Mouse (Mus musculus) hindbrain, postnatal 0 days (tissue): Measurements from ENCODE around the gene Rbms2. TPM values are rescaled to one million over a fixed set of nuclear protein-coding genes. Genes with fewer than 3 reads are reported as not detected.
"Not testable (repeated sequence)": the region's sequence is repeated elsewhere in the genome, so short reads cannot be mapped to it uniquely, and the experiment has no call there.

ENCODE experiments used
- ATAC-seq: fragments of 200-750 bp; cut with Nextera tagmentation; 2 replicates; pipeline ENCODE4 v1.8.0; 2017; ENCODE audit warnings: mild to moderate bottlenecking, moderate TSS enrichment, moderate library complexity
- DNase-seq: peaks from one replicate; pipeline ENCODE4 v3.0.0-alpha.2; 2015; ENCODE audit warnings: low spot score
- H3K27ac ChIP-seq: fragments of 300-500 bp; sonication (generic); 2 replicates; pipeline ENCODE4 v1.5.1; 2014; ENCODE audit warnings: mild to moderate bottlenecking
- H3K27me3 ChIP-seq: fragments of 300-500 bp; sonication (generic); 2 replicates; pipeline ENCODE4 v1.6.1; 2014; ENCODE audit warnings: low read length, mixed read lengths; ENCODE audit not compliant: insufficient read depth
- H3K36me3 ChIP-seq: fragments of 300-500 bp; sonication (generic); 2 replicates; pipeline ENCODE4 v1.6.1; 2014; ENCODE audit warnings: low read length, mixed read lengths; ENCODE audit not compliant: insufficient read depth
- H3K4me1 ChIP-seq: fragments of 300-500 bp; sonication (generic); 2 replicates; pipeline ENCODE4 v1.6.1; 2014; ENCODE audit warnings: antibody characterized with exemption, low read length, mixed read lengths; ENCODE audit not compliant: insufficient read depth
- H3K4me2 ChIP-seq: fragments of 300-500 bp; sonication (generic); 2 replicates; pipeline ENCODE4 v1.6.1; 2014; ENCODE audit warnings: low read depth, mild to moderate bottlenecking, low read length, moderate library complexity, mixed read lengths
- H3K4me3 ChIP-seq: fragments of 300-500 bp; sonication (generic); 2 replicates; pipeline ENCODE4 v1.5.1; 2014; ENCODE audit warnings: low read length
- H3K9ac ChIP-seq: fragments of 300-500 bp; sonication (generic); replicated peaks from 2 replicates; pipeline ENCODE4 v1.6.1; 2014; ENCODE audit warnings: mild to moderate bottlenecking, low read length, moderate library complexity, mixed read lengths
- H3K9me3 ChIP-seq: fragments of 300-500 bp; sonication (generic); 2 replicates; pipeline ENCODE4 v1.6.1; 2016; ENCODE audit warnings: low read length, mixed read lengths
- CTCF ChIP-seq: IDR thresholded peaks from 2 replicates; pipeline ENCODE4 v1.5.1; 2016; ENCODE audit warnings: antibody characterized with exemption, control low read depth, low read depth
- WGBS: fragments of 180-500 bp; shearing (Covaris S2); extraction: QIAGEN DNeasy Blood & Tissue Kit; methylation state at CpG from one replicate; pipeline ENCODE4 v1.1.7; 2014; 5-methylcytosine and 5-hydroxymethylcytosine counted together
- polyA plus RNA-seq: library from polyadenylated mRNA; unstranded; fragments of >200 nt; fragmentation: Nextera tagmentation; extraction: Ambion mirVana; gene quantifications from 2 replicates; pipeline ENCODE4 v1.2.1, GENCODE M21; 2015
- total RNA-seq: library from RNA; depleted of rRNA; stranded (reverse); fragments of >200 nt; gene quantifications from 2 replicates; pipeline ENCODE4 v1.2.3, GENCODE M21; 2014

Rbms2 gene
- total and polyA plus RNA-seq, 2 experiments from 2014 or later, result 7.3 to 13.2 TPM

DNA sequence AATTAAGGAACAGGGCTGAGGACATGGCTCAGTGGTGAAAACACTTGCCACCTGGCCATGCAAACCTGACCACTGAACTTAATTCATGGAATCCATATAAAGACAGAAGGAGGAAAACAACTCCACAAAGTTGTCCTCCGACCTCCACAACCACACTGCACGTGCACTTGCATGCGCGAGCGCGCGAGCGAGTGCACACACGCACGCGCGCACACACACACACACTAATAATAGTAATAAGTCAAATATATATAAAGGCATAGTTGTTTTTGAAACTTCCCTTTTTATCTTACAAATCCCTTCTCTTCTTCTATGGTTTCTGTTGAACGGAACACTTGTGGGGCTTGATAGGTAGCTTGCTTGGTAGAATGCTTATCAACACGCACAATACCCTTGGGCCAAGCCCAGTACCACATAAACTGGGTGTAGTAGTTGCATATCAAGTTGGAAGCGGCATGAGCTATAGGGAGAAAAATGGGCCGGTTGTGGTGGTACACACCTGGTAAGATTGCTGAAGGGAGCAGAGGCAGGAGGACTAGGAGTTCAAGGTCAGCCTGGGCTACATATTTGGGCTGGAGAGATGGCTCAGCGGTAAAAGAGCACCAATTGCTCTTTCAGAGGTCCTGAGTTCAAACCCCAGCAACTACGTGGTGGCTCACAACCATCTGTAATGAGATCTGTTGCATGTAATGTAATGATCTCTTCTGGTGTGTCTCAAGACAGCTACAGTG lies 38.5 kb upstream of the Rbms2 start:
- no peak overlapping the region for H3K4me2 ChIP-seq
- H3K9ac ChIP-seq, result no peak overlapping the region
- no peaks in the 10 kb centered on the region for H3K36me3 ChIP-seq
- no peak for TF ChIP-seq CTCF
- no peaks in the 10 kb centered on the region for H3K4me1 ChIP-seq
- DNase-seq (no peak), ATAC-seq (no peak)
- 93% methylated on average over 18 of the region's 18 CpGs for WGBS
- H3K27ac ChIP-seq, result no peak overlapping the region
- no peak overlapping the region for H3K4me3 ChIP-seq
- no peaks in the 10 kb centered on the region for H3K9me3 ChIP-seq
- no peaks in the 10 kb centered on the region for H3K27me3 ChIP-seq

DNA sequence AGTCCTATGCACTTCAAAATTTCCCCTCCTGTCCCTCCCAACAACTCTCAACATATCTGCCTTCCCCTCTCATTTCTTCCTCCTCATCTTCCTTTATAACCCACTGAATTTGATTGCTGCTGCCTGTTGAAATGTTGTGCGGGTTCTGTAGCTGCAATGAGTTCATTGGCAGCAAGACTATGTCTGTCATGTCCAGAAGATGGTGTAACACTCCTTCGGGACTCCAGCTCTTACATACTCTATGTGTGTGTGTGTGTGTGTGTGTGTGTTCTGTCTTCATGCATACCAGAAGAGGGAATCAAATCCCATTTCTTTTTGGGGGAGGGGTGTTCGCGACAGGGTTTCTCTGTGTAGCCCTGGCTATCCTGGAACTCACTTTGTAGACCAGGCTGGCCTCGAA lies 34.9 kb upstream of the Rbms2 start:
- no peaks in the 10 kb centered on the region for H3K27me3 ChIP-seq
- H3K4me1 ChIP-seq, result peaks cover 5% of the 10 kb centered on the region; the same call in 1 of the 2 replicates
- H3K27ac ChIP-seq, result no peak overlapping the region
- TF ChIP-seq CTCF, result peak; percentile 2; the same call in 1 of the 2 replicates
- H3K4me2 ChIP-seq, result no peak overlapping the region
- no peak overlapping the region for H3K4me3 ChIP-seq
- DNase-seq (no peak), ATAC-seq (no peak)
- 82% methylated on average over 5 of the region's 5 CpGs for WGBS
- no peak overlapping the region for H3K9ac ChIP-seq
- no peaks in the 10 kb centered on the region for H3K36me3 ChIP-seq
- H3K9me3 ChIP-seq, result no peaks in the 10 kb centered on the region

DNA sequence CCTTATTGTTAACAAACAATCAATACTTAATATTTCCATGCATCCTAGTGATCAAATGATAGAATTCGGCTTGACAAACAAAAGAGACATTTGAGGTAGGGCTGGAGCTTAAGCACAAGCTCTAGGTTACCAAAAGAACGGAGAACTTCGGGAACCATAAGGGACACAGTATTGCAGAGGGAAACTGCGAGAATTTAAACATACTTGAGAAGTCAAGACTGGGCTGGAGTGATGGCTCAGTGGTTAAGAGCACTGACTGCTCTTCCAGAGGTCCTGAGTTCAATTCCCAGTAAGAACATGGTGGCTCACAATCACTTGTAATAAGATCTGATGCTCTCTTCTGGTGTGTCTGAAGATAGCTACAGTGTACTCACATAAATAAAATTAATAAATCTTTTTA lies 34.0 kb upstream of the Rbms2 start:
- DNase-seq, H3K27me3 ChIP-seq, H3K27ac ChIP-seq, H3K9ac ChIP-seq, H3K4me3 ChIP-seq, H3K36me3 ChIP-seq, H3K4me1 ChIP-seq, H3K4me2 ChIP-seq, ATAC-seq, H3K9me3 ChIP-seq: not testable (repeated sequence)
- 93% methylated on average over 4 of the region's 4 CpGs for WGBS

DNA sequence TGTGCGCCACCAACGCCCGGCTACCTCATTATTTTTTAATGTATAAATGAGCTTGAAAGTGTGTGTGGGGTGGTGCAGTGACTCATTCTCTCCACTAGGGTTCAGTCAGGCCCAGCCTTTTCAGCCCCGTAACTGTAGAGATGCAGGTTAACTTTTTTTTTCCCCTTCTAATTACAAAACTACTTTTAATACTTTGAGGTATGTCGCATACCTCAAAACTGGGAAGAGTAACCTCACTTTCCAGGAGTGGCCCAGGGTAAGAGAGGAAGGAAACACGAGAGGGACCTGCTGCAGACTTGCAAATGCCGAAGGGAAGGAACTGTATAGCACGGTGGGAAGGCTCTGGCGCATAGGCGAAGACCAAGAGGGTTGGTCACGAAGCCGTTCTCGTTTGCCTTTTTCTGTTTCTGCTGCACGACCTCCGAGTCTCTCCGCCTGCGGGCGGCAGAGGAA lies 32.8 kb upstream of the Rbms2 start:
- peak; percentile 70 for DNase-seq
- peak overlapping the region; percentile 37; the same call in 1 of the 2 replicates for H3K9ac ChIP-seq
- H3K4me3 ChIP-seq, result peak overlapping the region; percentile 25
- peak overlapping the region; percentile 56; the same call in 1 of the 2 replicates for H3K27ac ChIP-seq
- H3K27me3 ChIP-seq, result no peaks in the 10 kb centered on the region
- WGBS, result under 1% methylated on average over 18 of the region's 18 CpGs
- H3K9me3 ChIP-seq, result no peaks in the 10 kb centered on the region
- H3K4me2 ChIP-seq, result peak overlapping the region; percentile 53
- no peaks in the 10 kb centered on the region for H3K36me3 ChIP-seq
- TF ChIP-seq CTCF, result peak; percentile 78
- ATAC-seq, result peak; percentile 35; the same call in 1 of the 2 replicates
- peaks cover 5% of the 10 kb centered on the region; the same call in 1 of the 2 replicates for H3K4me1 ChIP-seq

DNA sequence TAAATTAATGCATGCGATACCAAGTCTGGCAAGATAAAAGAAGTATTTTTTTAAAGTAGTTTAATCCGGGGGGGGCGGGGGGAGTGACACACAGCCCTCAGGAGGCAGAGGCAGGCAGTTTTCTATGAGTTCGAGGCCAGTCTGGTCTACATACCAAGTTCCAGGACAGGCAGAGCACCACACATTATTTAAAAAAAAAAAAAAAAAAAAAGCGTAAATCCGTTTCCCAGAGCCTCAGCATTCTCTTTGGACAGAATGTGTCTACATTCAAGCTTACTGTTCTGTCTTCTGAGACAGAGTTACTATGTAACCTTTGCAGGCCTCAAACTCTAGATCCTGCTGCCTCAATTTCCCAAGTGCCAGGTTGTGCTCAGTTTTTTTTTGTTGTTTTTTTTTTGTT lies 32.1 kb upstream of the Rbms2 start:
- peaks cover 5% of the 10 kb centered on the region; the same call in 1 of the 2 replicates for H3K4me1 ChIP-seq
- no peak; the same call in 1 of the 2 replicates for ATAC-seq
- H3K4me3 ChIP-seq, result peak overlapping the region; percentile 52
- peak overlapping the region; percentile 60 for H3K27ac ChIP-seq
- no peak for TF ChIP-seq CTCF
- no peaks in the 10 kb centered on the region for H3K27me3 ChIP-seq
- H3K9me3 ChIP-seq, result no peaks in the 10 kb centered on the region
- no peaks in the 10 kb centered on the region for H3K36me3 ChIP-seq
- DNase-seq, result no peak
- peak overlapping the region; percentile 90 for H3K4me2 ChIP-seq
- WGBS, result 53% methylated on average over 6 of the region's 6 CpGs
- H3K9ac ChIP-seq, result peak overlapping the region; percentile 63; the same call in 1 of the 2 replicates

DNA sequence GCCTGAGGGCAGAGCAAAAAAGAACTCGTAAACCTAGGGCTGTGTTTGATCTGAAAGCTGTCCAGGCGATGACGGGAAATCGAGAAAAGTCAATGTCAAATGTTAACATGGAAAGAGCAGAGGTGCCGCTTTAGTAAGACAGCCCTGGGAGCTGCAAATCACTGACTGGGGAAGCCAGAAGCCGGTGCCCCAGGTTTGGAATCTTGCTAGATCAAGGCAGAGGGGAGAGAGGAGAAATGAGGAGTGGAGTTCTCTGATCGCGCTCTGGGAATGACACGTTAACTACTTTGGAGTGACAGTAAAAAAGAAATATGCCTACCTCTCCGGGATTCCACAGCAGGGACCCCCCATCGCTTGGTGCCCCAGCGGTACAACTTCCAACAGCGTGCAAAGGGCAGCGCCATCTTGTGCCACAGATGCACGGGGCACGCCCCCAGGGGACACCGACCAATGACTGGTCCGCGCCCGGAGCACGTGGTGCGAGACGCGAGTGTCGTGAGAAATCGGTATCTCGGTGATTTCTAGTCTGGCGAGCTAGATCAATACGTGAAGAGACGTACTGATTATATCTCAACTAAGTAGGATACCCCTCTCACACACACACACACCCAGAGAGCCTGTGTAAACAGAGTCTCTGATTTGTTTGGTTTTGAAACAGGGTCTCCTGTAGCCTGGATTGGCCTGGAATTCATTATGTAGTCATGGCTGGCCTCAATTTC lies 31.5 kb upstream of the Rbms2 start, which contains the start of gene Spryd4:
Gene Spryd4, minus strand, starts transcription at position 418 of the 719 bp plus-strand sequence.
- no peaks in the 10 kb centered on the region for H3K36me3 ChIP-seq
- peak within 1 kb of the TSS; percentile 90 for H3K4me2 ChIP-seq
- TF ChIP-seq CTCF, result peak; percentile 59
- no peaks in the 10 kb centered on the region for H3K9me3 ChIP-seq
- peak within 1 kb of the TSS; percentile 52 for H3K4me3 ChIP-seq
- peak within 1 kb of the TSS; percentile 60 for H3K27ac ChIP-seq
- under 1% methylated on average over 30 of the region's 30 CpGs for WGBS
- H3K4me1 ChIP-seq, result peaks cover 5% of the 10 kb centered on the region; the same call in 1 of the 2 replicates
- DNase-seq, result peak; percentile 98
- H3K9ac ChIP-seq, result peak within 1 kb of the TSS; percentile 63
- no peaks in the 10 kb centered on the region for H3K27me3 ChIP-seq
- ATAC-seq, result peak; percentile 97
